Mouse (Mus musculus): ENCODE measurements around the gene Spsb3.

GRCm38 (mm10) chr17:24858967-24859366 lies 27.5 kb upstream of the Spsb3 start:
- peak; percentile 50 for TF ChIP-seq MXI1 (IDR thresholded peaks at IDR 0.05; ENCODE audit: low read depth, low read length)
- TF ChIP-seq USF2 (IDR thresholded peaks at IDR 0.05; ENCODE audit: borderline replicate concordance in 1 of 2, insufficient read depth in 1 of 2, low read depth in 1 of 2, low read length in 2 of 2), result no peak
- TF ChIP-seq ZC3H11A (IDR thresholded peaks at IDR 0.05; ENCODE audit: low read depth, low read length), result no peak
- TF ChIP-seq MAFK (IDR thresholded peaks at IDR 0.05; ENCODE audit: borderline replicate concordance, low read depth, low read length), result no peak; the same call in 1 of the 2 replicates
- TF ChIP-seq GATA1 (IDR thresholded peaks at IDR 0.05; ENCODE audit: low read depth, low read length), result peak; percentile 56; the same call in 1 of the 2 replicates
- TF ChIP-seq POLR2A (IDR thresholded peaks at IDR 0.05; ENCODE audit: control insufficient read depth in 1 of 2, insufficient read depth in 1 of 2, low read depth in 1 of 2, low read length in 2 of 2, poor library complexity in 1 of 2), result no peak
- peak; percentile 56 for TF ChIP-seq NRF1 (IDR thresholded peaks at IDR 0.05; ENCODE audit: insufficient read depth, low read depth, low read length, poor library complexity, severe bottlenecking)
- TF ChIP-seq CTCF (IDR thresholded peaks at IDR 0.05 in 2 of 3, conservative IDR thresholded peaks at IDR 0.05 in 1 of 3; ENCODE audit: control insufficient read depth in 1 of 3, insufficient read depth in 1 of 3, low read depth in 2 of 3, low read length in 3 of 3, poor library complexity in 1 of 3, severe bottlenecking in 1 of 3), result no peak
- TF ChIP-seq RCOR1 (IDR thresholded peaks at IDR 0.05; ENCODE audit: low read depth, low read length), result no peak; the same call in 1 of the 2 replicates
- peak; percentile 74 to 93 for TF ChIP-seq EP300 (IDR thresholded peaks at IDR 0.05; ENCODE audit: low read depth in 1 of 2, low read length in 2 of 2)
- no peak for TF ChIP-seq SMC3 (IDR thresholded peaks at IDR 0.05; ENCODE audit: low read depth, low read length)
- TF ChIP-seq NELFE (IDR thresholded peaks at IDR 0.05; ENCODE audit: low read depth, low read length), result no peak
- no peak for TF ChIP-seq JUND (IDR thresholded peaks at IDR 0.05; ENCODE audit: low read depth, low read length)
- TF ChIP-seq POLR2AphosphoS2 (IDR thresholded peaks at IDR 0.05; ENCODE audit: low read length), result 0 out of 2 replicates have a peak, but pooled peaks have one; percentile 23
